Mouse (Mus musculus) cerebellum, postnatal 4 days (tissue): ENCODE measurements around the gene Hist1h3f.
"Not testable (repeated sequence)": the region's sequence is repeated elsewhere in the genome, so short reads cannot be mapped to it uniquely, and the experiment has no call there.

Experiments
- DNase-seq, 2 experiments: peaks; one replicate each; pipeline ENCODE4 v3.0.0; 2022; ENCODE audit warnings: low spot score in 2 of 2, mixed read lengths in 1 of 2

Gene Hist1h3f

DNA sequence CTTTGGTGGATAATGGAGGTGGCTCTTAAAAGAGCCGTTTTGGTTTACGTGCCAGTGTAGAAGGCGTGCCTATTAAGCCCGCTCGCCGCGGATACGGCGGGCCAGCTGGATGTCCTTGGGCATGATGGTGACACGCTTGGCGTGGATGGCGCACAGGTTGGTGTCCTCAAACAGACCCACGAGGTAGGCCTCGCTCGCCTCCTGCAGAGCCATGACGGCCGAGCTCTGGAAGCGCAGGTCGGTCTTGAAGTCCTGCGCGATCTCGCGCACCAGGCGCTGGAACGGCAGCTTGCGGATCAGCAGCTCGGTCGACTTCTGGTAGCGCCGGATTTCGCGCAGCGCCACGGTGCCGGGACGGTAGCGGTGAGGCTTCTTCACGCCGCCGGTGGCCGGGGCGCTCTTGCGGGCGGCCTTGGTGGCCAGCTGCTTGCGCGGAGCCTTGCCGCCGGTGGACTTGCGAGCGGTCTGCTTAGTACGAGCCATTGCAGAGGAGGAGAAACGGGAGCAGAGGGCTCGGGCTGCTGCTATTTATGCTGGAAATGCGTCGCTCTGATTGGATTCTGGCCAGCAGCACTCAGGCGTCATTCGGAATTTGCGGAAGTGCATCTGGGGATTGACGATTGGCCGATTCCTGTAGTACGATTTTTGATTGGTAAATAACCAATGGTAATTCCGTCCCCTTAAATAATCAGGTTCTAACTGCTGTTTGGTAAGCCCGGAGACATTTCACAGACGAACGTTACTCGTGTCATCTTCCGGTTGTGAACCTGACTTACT, 18.2 kb downstream of the Hist1h3f start, which contains the start of gene Hist1h3e:
Gene Hist1h3e (minus strand): TSS at position 487 of the 777 bp plus-strand sequence.
- peak; percentile 83 to 94 for DNase-seq

DNA sequence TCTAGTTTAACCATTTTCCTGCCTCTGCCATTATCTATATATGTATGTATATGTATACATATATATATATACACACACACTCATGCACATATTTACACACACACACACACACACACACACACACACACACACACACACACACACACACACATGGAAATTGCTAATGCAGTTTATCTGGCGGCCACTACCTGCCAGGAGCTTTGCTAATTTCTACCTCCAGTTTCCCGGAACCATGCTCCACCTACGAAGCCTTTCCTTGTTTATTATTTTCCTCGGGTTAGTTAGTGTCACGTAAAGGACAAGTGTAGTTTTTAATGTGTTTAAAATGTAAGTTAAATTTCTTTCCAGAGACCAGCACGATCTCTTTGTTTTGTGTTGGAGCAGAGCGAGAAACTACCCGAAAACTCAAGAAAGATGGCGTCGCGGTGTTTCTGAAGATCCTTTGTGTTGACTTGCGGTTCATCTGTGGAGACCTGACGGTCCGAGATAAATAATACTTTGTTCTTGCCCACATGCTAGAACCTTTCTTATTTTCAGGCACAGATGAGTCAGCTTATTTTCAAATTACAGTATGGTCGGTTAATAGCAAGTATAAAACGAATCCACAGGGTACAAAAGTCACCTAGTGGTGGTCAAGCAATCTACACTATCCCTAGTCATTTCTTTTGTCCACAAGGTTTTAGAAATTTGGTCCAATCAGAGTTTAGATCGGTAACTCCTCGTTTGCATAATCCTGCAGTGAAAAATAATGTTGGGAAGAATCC, 19.0 kb downstream of the Hist1h3f start:
- no peak for DNase-seq

DNA sequence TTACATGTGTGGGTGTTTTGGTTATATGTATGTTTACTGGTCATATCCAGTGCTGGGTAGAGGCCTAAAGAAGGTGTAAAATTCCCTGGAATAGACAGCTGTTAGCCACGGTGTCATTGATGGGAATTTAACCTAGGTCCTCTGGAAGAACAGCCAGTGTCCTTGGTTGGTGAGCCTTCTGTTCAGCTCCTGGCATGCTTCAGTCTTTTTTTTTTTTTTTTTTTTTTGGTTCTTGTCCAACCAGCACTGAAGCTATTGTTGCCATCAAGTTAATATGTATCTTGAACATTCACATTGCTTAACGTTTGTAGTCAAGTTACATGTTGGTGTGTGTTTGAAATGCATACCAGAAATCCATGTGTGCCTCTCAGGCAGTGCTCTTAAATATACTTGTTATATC, 20.6 kb downstream of the Hist1h3f start:
- DNase-seq: no peak

DNA sequence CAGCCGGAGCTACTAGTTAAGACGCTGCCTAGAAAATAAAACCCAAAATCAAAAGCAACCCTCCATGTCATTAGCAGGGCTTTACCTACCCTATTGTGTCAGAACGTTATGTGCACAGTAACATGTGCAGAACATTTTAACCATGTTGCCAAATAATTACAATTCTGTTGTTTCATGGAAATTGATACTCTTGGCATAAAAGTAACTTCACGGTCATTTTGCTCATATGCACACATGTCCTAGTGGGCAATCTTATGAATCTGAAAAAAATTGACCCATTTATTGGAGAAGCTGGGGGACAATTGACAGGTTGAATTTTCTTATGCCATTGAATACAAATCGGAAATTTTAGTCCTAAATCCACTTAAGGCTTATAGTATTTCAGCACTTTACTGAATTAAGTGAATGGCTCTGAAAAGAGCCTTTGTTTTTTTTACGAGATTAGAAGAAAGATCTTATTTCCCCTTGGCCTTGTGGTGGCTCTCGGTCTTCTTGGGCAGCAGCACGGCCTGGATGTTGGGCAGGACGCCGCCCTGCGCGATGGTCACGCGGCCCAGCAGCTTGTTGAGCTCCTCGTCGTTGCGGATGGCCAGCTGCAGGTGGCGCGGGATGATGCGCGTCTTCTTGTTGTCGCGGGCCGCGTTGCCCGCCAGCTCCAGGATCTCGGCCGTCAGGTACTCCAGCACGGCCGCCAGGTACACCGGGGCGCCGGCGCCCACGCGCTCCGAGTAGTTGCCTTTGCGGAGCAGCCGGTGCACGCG, 26.6 kb downstream of the Hist1h3f start:
- not testable (repeated sequence) for DNase-seq

DNA sequence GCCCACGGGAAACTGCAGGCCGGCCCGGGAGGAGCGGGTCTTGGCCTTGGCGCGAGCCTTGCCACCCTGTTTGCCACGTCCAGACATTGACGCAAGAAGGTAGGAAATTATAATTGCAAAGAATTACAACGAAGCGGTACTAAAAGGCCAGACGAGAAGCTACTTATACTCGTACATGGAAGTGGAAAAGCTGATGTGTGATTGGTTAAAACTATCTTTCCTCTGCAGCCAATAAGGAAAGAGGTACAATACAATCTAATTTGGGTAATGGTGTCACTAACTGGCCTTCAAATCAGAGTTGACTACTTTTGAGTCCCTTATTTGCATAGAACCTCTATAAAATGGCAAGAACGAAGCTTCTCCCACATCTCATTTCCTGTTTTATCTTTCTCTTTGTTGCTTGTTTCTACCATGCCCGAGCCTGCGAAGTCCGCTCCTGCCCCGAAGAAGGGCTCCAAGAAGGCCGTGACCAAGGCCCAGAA, 27.2 kb downstream of the Hist1h3f start, which contains the start of the genes Hist1h2ae and Hist1h2bg:
Gene Hist1h2ae (minus strand): TSS at position 199 of the 482 bp plus-strand sequence.
Gene Hist1h2bg (plus strand): TSS at position 375 of the 482 bp plus-strand sequence.
- peak; percentile 34 to 61 for DNase-seq

DNA sequence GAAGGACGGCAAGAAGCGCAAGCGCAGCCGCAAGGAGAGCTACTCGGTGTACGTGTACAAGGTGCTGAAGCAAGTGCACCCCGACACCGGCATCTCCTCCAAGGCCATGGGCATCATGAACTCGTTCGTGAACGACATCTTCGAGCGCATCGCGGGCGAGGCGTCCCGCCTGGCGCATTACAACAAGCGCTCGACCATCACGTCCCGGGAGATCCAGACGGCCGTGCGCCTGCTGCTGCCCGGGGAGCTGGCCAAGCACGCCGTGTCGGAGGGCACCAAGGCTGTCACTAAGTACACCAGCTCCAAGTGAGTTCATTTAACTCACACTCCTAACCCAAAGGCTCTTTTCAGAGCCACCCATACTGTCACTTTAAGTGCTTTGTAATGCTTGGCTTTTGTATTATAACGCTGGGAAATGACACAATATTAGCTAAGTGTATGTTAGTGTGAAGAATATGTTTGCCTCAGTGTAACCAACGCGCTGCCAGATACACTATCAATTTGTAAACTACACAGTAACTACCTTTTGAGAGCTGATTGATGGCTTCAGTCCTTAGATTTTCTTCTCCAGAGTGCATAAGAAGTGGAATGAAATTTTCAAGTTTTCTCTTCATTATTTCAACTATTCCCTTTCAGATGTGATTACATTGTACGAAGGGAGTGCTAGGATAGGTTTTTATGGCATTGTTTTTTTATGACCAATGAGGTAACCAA, 27.8 kb downstream of the Hist1h3f start:
- not testable (repeated sequence) for DNase-seq

DNA sequence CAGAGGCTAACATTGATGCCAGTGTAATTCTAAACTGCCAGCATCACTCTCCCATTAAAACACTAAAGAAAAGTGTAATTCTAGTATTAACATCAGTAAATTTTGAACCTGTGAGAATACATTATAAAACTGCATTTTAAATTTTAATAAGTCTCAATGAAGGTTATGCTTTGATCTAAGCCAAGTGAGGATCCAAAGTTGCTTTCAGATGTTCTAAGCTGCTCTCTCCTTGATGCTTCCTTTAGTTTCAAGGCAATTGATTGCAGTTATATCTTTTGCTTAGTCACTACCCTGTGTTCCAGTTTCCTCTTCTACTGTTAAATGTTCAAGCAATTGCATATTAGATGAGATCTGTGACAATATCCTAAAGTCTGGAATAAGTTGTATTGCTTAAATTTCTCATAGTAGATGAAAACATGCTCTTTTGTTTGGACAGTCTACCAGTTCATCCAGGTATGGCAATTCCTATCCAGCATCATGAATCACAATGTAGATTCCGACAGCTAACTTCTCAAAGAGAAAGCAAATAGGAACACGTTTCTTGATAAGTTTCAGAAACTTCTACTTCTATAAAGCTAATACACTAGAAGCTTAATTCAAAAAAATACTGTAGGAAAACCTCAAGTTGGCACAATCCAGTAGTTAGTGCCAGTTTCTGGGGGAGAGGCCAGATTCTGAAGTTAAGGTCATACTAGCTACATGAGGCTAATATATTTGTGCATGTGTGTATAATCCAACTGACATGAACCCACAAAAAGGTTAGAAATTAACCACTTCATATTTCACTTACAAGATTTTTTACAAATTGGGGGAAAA, 28.6 kb downstream of the Hist1h3f start:
- no peak for DNase-seq

DNA sequence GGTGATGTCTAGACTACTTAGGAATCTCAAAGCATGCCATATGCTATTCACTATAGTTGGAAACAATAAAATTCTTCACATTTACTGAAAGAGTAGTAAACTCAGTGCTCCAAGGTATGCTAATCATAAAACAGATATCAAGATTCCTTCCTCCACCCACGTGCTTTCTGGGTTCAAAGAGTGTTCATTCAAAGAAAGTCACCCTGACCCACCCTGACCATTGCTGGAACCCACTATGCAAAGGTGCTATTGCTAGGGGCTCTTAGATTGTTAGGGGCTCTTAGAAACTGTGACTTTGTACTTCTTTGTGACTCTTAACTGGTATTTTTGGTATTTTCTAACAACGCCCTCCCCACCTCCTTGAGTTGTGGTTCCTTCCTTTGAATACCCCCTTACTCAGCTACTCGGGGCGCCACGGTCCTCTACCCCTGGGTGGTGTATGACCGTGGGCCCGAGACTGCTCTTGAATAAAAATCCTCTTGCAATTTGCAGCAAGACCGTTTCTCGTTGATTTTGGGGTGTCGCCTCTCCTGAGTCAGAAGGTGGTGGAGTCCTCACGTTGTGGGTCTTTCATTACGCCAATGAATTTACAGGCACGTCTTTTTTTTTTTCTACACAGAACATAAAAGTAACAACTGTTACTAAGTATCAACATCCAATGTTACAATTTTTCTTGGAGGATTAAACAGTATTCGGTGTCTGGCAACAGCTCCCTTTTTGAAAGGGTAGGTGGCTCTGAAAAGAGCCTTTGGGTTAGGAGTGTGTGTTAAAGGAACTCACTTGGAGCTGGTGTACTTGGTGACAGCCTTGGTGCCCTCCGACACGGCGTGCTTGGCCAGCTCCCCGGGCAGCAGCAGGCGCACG, 29.4 kb downstream of the Hist1h3f start:
- DNase-seq: not testable (repeated sequence)

DNA sequence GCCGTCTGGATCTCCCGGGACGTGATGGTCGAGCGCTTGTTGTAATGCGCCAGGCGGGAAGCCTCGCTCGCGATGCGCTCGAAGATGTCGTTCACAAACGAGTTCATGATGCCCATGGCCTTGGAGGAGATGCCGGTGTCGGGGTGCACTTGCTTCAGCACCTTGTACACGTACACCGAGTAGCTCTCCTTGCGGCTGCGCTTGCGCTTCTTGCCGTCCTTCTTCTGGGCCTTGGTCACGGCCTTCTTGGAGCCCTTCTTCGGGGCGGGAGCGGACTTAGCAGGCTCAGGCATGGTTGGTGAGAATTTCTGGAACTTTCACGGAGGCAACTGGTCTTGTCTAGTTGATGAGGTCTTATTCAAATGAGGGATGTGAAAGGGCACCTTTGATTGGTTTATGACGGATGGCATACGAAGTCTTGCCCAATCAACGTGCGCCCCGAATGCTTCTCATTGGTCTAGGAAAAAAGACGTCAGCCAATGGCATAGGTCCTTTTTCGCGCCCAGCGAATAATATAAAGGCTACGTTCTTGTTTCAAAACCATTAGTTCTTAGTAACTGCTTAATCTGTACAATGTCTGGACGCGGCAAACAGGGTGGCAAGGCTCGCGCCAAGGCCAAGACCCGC, 30.2 kb downstream of the Hist1h3f start, which contains the start of the genes Hist1h2bf and Hist1h2ad:
Gene Hist1h2bf (minus strand): TSS at position 299 of the 627 bp plus-strand sequence.
Gene Hist1h2ad (plus strand): TSS at position 484 of the 627 bp plus-strand sequence.
- DNase-seq: peak; percentile 69 to 87

DNA sequence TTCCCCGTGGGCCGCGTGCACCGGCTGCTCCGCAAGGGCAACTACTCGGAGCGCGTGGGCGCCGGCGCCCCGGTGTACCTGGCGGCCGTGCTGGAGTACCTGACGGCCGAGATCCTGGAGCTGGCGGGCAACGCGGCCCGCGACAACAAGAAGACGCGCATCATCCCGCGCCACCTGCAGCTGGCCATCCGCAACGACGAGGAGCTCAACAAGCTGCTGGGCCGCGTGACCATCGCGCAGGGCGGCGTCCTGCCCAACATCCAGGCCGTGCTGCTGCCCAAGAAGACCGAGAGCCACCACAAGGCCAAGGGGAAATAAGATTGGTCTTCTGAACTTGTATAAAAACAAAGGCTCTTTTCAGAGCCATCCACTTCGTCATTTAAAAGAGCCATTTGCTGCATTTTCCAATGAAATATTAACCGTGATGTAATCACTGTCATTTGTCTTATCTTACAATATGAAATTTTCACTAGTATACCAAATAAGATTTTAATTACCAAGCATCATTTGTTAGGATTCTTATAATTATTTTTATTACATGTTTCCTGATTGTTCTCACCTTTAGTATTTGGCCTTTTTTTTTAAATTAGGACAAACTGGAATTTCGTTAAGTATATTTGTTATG, 30.8 kb downstream of the Hist1h3f start:
- not testable (repeated sequence) for DNase-seq

DNA sequence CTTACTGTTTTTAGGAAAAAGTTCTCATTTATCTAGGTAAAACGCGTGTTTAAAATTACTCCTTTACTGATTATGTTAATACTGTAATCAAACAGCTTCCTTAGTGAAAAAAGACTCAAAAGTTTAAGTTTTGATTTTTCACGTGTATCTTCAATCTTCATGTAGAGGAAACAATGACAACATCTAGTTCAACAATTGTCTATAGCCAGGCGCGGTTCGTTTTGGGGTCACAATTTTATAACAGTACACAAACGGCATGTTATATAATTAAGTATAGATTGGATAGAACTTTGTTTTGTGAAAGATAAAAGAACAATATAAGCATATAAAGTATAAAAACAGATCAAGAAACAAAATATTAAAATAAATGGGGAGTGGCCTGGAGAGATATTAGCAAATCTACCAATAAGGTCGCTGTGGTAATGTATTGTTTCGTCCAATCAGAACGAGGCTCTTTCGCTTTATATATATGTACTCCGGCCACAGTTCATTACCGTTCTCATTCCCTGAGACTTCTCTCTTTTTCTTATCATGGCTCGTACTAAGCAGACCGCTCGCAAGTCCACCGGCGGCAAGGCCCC, 31.5 kb downstream of the Hist1h3f start, which contains the start of gene Hist1h3d:
Gene Hist1h3d (plus strand): TSS at position 493 of the 581 bp plus-strand sequence.
- DNase-seq: no peak

DNA sequence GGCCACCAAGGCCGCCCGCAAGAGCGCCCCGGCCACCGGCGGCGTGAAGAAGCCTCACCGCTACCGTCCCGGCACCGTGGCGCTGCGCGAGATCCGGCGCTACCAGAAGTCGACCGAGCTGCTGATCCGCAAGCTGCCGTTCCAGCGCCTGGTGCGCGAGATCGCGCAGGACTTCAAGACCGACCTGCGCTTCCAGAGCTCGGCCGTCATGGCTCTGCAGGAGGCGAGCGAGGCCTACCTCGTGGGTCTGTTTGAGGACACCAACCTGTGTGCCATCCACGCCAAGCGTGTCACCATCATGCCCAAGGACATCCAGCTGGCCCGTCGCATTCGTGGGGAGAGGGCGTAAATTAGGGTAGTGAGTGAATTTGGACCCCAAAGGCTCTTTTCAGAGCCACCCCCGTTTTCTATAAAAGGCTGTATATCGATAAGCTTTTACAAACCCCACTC, 32.0 kb downstream of the Hist1h3f start:
- DNase-seq: not testable (repeated sequence)

DNA sequence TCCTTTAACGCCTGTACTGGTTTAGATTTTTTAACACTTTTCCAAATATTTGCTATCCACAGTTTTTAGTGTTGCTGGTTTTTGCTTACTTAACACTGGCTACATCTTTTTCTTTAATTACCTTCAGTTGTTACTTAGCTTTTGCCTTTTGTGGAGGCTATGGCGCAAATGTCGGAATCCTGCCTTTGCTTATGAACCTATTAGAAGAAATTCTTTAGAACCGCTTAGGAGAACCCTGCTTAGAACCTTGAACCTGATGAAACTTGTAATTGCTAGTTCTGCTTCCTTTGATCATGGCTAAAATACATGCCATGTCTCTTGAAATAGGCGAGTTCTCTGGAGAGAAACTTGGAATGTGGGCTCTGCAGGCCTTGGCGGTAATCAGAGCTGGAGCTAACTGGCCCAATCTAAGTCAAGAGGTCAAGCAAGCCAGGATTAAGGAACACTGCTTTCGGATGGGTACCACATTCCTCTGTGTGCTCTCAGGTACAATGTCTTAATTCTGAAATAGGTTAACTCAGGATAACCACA, 32.6 kb downstream of the Hist1h3f start:
- no peak for DNase-seq

DNA sequence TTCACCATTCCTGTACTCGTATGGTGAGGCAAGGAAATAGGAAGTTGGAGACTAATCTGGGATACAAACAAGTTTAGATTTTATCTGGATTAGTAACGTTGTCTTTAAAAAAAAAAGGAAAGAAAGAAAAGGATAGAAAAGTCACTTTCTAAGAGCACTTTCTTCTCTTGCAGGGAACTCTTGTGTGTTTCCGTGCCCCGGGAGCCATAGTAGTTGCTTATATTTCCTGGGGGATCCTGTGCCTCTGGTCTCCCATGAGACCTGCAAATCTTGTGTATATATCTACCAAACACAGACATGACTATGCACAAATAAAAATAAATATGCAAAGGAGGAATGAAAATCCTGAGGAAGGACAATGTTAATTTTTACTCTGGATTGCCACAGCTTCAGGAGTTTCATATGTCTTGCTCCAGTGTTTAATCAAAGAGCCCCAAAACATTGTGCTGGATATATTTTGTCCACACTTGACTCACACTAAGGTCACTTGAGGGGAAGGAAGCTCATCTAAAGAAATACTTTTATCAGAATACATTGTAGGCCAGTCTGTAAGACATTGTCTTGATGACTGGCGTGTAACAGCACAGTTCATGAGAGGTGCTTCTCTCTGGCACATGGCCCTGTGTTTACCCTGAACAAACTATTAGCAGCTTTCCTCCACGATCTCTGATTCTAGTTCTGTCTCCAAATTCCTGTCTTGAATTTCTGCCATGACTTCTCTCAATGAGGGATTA, 33.2 kb downstream of the Hist1h3f start:
- DNase-seq: no peak

DNA sequence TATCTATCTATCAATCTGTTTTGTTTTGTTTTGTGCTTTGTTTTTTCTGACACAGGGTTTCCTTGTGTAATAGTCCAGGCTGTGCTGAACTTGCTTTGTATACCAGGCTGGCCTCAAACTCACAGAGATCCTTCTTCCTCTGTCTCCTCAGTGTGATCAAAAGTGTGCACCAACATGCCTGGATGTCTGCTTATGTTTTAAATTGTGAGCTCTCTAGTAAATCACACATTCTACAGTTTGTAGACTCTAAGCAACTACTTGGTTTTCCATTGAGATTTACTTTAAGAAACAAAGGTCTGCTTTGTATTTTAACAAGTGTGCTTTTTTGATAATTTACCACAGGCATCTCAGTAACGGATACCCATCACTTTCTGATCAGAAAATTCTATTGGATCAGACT, 34.0 kb downstream of the Hist1h3f start:
- DNase-seq: no peak

DNA sequence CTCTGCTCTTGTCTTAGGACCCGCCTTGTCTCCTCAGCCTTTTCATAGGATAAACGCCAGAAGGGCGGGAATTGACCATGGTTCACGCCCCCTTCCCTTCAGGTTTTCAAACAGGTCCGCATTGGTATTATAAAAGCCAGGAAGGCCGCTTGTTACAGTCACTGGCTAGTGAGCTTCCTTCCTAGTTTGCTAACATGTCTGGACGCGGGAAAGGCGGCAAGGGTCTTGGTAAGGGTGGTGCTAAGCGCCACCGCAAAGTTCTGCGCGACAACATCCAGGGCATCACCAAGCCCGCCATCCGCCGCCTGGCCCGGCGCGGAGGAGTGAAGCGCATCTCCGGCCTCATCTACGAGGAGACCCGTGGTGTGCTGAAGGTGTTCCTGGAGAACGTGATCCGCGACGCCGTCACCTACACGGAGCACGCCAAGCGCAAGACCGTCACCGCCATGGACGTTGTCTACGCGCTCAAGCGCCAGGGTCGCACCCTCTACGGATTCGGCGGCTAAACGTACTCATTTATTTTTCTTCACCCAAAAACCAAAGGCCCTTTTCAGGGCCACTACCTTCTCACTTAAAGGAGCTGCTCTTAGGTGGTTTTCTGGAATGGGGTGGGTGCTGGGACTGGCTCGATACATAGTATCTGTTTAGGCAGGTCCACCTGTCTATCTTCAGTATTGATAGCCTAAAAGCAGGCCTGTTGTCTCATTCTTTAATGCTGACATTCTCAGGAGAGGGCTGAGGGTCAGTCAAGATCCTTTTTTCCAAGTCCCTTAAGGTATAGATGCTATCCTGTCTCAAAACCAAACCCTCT, 37.8 kb downstream of the Hist1h3f start, which contains the start of gene Hist1h4d:
Gene Hist1h4d (plus strand): TSS at position 191 of the 811 bp plus-strand sequence.
- DNase-seq: peak; percentile 77 to 95
